Mouse (Mus musculus) cerebellum, postnatal 25 days (tissue): ENCODE results near the gene Taf12.
"Not testable (repeated sequence)": the region's sequence is repeated elsewhere in the genome, so short reads cannot be mapped to it uniquely, and the experiment has no call there.

Experiments used
- DNase-seq, 2 experiments: peaks; one replicate each; pipeline ENCODE4 v3.0.0; 2021; ENCODE audit warnings: mixed read lengths in 2 of 2

Taf12 gene

DNA sequence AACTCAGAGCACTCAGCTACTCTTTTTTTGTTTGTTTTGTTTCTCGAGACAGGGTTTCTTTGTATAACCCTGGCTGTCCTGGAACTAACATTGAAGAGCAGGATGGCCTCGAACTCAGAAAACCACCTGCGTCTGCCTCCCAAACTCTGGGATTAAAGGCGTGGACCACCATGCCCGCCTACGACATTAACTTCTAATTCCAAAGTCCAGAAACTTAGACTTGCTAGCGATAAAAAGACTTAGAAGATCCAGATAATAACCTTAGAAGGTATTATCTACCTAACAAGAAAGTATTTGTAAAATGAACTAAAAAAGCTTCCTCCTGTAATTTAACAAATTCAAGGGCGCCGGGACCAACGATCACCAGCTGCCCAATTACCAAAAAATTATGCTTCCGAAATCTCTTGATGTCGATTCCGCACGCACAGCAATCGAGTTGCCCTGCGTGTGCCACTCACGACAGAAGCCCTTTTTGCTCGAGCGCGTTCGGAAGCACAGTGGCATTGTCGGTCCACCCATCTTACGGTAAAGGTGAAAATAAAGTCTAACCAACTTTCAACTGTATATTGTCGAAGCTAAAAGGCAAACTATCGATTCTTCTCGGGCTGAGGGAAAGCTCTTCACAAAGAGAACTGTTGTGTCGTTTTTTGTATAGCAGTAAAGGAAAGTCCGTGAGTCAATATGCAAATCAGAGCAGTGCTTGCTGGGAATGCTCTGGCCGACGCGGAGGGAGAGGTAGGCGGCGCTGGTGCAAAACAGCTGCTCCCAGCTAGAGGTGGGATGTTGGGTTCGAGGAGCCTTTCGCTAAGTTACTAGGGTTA lies 4.2 kb upstream of the Taf12 start:
- peak; percentile 83 to 88 for DNase-seq

- peak in 1 of 2 experiments; percentile 45 for DNase-seq
Observed at GRCm38 (mm10) chr4:132273166-132273565, 1.0 kb upstream of the Taf12 start.

DNA sequence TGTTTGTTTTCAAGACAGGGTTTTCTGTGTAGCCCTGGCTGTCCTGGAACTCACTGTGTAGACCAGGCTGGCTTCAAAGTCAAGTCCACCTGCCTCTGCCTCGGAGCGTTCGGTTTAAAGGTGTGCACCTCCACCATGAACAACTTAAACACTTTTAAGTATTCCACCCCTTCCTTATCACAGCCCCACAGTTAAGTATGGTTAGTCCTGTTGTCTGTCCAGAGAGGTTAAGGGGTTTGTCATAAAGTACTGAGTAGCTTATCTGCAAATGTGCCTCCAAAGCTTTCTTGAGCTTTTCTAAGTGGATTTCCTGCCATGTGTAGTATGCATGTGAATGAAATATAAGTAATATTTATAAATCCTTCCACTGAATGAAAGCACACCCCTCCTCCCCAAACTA lies 1.8 kb downstream of the Taf12 start:
- DNase-seq = no peak

GRCm38 (mm10) chr4:132288840-132289239 lies 14.7 kb downstream of the Taf12 start:
- DNase-seq = not testable (repeated sequence)

DNA sequence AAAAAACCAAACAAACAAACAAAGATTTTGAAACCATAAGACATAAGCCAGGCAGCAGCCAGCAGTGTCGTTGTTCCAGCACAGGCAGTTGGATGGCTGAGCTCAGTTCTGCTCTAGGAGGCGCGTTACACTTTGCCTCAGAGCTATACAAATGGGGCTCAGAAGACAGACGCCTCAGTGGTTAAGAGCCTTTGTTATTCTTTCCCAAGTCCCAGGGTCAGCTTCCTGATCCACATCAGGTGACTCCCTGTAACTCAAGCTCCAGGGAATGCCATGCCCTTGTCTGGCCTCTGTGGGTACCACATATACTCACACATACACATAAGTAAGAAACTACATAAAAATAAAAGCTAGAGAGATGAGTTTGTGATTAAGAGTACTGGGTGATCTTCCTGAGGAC lies 16.9 kb downstream of the Taf12 start:
- DNase-seq = no peak

GRCm38 (mm10) chr4:132291624-132292335 lies 17.6 kb downstream of the Taf12 start:
- DNase-seq = no peak

DNA sequence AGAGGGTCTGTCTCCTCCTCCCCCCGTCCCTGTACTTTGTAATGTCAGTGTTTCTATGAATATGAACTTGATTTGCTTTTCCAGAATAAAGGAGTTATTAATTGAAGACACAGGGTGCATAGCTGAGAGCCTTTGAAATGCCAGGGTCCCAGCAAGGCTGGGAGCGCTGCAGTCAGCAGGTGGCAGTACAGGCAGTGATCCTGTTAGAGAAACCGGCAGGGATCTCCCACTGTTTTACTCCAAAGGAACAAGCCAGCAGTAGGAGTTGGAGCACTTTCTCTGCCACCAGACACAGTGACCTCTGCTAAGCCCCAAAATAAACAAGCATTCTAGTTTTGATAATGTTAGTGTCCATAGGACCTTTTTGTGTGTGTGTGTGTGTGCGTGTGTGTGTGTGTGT lies 18.8 kb downstream of the Taf12 start:
- DNase-seq = peak in 1 of 2 experiments; percentile 50

GRCm38 (mm10) chr4:132293682-132294240 lies 19.6 kb downstream of the Taf12 start:
- no peak for DNase-seq

DNA sequence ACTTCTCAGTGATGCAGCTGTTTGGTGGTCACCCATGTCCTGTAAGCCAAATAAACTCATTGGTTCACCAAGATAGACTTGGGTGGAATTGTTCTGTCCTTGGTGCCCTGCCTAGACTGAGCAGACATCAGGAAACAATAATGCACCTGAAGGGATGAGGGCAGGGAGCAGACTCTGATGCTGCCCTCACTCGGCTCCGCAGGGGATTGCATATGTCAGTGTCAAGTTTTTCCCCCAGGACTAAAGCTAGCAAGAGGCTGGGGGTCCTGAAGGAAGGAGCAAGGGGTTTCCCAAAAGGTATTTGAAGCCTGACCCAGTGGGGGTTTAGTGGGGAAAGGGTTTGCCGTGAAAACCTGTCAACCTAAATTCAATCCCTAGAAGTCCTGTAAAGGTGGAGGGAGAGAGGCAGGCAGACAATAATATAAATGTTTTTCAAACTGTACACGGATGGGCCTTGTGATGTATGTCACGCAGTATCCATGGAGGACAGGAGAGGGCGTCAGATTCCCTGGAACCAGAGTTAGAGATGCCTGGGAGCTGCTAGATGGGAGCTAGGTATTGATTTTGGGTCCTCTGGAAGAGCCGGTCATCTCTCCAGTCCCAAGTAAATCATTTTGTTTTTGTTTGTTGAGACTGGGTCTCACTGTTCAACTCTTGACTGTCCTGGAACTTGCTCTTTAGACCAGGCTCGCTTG lies 21.7 kb downstream of the Taf12 start:
- peak in 1 of 2 experiments; percentile 21 for DNase-seq

- DNase-seq = no peak
Observed at GRCm38 (mm10) chr4:132299849-132300248, 25.7 kb downstream of the Taf12 start.

DNA sequence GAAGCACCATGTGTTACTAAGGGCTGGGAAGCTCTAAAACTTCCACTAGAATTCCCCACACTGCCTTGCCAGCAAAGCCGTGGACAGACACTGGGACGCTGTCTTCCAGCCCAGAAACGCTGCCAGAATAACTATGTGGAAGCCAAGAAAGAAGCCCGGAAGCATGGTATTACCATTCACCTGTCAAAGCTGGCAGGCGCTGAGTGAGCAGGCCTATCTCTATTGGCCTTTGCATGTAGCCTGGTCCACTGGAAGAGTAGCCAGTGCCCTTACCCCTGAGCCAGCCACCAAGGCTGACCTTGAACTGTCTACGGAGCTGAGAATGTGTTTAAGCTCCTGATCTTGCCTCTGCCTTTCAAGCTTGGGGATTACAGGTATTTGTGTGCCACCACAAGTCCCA lies 27.3 kb downstream of the Taf12 start:
- DNase-seq = no peak

- no peak for DNase-seq
Observed at GRCm38 (mm10) chr4:132301965-132302938, 28.1 kb downstream of the Taf12 start.

DNA sequence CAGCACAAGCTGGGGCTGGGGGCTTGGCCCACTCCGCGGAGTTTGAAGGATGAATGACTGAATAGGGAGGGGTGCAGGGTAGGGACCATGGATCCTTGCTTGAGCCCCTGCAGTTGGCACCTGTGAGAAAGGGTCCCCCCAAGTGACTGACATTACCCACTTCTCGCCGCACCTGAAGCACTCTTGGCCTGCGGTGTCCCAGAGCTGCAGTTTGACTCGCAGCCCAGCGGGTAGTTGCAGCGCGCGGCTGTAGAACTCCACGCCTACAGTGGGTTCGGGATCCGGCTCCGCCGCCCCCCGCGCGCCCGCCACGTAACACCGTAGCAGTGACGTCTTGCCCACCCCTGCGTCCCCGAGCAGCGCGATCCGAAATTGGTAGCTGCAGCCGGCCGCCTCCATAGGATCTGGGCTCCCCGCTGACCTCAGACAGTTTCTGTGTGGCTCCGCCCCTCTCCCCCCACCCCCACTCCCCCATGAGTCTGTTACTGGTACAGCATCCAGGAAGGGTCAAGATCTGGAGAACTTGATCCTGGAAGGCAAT lies 28.8 kb downstream of the Taf12 start, which contains the start of gene Rab42:
Gene Rab42 (minus strand): TSS at position 447 of the 541 bp plus-strand sequence.
- DNase-seq = peak; percentile 23 to 57

- not testable (repeated sequence) for DNase-seq
Observed at GRCm38 (mm10) chr4:132303484-132303883, 29.3 kb downstream of the Taf12 start.

GRCm38 (mm10) chr4:132305276-132305675 lies 31.1 kb downstream of the Taf12 start:
- no peak for DNase-seq

DNA sequence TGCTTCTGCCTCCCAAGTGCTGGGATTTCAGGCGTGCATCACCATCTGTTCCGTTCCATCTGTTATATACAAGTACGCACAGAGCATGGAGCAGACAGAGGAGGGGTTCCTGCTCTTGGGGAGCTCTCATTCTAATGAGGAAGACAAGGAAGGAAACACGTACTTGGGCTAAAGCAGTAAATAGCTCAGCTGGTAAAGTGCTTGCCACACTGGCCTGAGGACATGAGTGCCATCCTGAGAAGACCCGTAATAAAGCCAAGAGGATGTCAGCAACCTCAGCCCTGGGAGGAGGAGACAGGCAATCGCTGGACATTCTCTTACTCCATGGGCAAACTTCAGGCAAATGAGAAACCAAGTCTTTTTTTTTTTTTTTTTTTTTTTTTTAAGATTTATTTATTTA lies 31.8 kb downstream of the Taf12 start:
- DNase-seq = no peak

- DNase-seq = peak; percentile 91 to 92
Observed at GRCm38 (mm10) chr4:132308437-132309139, 34.4 kb downstream of the Taf12 start.

DNA sequence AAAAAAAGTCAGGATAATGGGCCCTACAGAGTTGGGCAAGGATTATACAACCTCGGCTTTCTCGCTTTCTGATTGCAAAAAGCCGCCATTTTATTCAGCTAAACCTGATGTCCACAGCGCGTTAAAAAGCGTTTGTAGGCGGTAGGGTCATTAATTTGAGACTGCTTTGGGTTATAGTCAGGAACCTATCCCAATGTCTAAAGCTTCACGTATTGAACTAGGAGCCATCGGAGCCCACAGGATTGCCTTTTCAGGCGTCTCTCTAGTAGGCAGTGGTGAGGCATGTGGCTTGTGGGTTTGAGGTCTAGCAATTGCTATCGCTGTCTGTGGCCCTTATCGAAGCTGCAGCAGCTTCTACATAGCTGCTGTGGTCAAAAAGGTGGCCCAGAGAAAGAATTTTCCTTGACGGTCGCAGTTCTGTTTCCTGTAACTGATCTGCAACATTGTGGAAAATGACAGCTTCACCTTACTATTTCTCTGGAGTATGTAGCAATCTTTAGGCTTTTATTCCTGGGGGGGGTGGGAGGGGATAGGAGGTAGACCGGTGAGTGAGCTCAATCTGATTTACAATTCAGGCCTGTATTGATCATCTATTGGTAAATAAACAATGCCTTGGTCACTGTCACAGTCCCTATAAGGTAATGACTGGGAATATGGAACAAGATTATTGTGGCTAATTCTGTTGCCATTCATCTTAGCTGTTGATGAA lies 35.1 kb downstream of the Taf12 start:
- peak; percentile 38 to 42 for DNase-seq

DNA sequence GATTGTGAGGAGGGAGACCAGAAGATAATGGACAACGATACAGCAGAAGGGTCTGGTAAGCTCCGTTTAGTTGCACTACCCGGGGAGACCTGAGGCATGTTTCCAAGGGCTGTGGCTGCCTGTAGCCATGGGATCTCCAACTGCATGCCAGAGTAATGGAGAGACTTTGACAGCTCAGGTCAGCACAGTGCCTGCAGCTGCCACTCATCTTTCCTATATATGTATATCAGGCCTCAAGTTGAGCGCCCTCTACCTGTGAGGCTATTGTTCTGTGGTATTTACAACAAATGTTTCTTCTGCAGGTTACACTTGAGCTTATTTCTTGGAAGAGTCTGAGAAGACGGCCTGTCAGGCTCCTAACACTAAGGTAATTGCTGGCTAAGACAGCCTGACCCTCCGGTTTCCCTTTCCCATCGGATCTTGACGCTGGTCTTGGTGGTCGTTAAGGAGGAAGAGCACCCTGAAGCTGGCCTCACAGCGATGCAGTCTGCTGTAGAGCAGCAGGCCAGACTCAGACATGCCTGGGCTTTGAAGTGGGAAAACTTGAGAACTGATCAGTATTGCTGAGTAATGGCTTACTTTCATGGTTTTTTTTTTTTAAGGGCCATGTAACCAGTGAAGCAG lies 35.8 kb downstream of the Taf12 start:
- peak; percentile 31 to 43 for DNase-seq

- DNase-seq = no peak
Observed at GRCm38 (mm10) chr4:132311209-132311608, 37.0 kb downstream of the Taf12 start.
